Mouse (Mus musculus) megakaryocyte, embryonic 14.5 days (primary cell): ENCODE measurements around the gene Zbtb38.

Source experiments
- FLI1 ChIP-seq: IDR thresholded peaks from 2 replicates; pipeline ENCODE4 v1.6.1; 2012; ENCODE audit warnings: low read length, inconsistent platforms, mixed read lengths
- GATA1 ChIP-seq: IDR thresholded peaks from 3 replicates; pipeline ENCODE4 v1.6.1; 2012; ENCODE audit warnings: mixed read lengths, low read length, inconsistent platforms, borderline replicate concordance

- TF ChIP-seq GATA1 (no peak), FLI1 (no peak)
Measured at GRCm38 (mm10) chr9:96739808-96740711, 12.6 kb downstream of the Zbtb38 start.
